Mouse (Mus musculus): ENCODE measurements at regions not wholly inside any gene's neighbourhood (a gene's known extent, or its start where the extent isn't known, plus 50 kb on each side); places are given as distances from the start of the nearest gene placed in this dataset.

GRCm38 (mm10) chr10:125743181-125743580, 222.8 kb upstream of the Lrig3 start:
- TF ChIP-seq EP300 (IDR thresholded peaks at IDR 0.05; ENCODE audit: low read depth), result no peak
- no peak for TF ChIP-seq CTCF (IDR thresholded peaks at IDR 0.05; ENCODE audit: low read depth)

Measured in heart, postnatal 0 days (tissue).